Mouse (Mus musculus): ENCODE results near the gene Jmjd8.
"Not testable (repeated sequence)": the region's sequence is repeated elsewhere in the genome, so short reads cannot be mapped to it uniquely, and the experiment has no call there.

The Jmjd8 gene

DNA sequence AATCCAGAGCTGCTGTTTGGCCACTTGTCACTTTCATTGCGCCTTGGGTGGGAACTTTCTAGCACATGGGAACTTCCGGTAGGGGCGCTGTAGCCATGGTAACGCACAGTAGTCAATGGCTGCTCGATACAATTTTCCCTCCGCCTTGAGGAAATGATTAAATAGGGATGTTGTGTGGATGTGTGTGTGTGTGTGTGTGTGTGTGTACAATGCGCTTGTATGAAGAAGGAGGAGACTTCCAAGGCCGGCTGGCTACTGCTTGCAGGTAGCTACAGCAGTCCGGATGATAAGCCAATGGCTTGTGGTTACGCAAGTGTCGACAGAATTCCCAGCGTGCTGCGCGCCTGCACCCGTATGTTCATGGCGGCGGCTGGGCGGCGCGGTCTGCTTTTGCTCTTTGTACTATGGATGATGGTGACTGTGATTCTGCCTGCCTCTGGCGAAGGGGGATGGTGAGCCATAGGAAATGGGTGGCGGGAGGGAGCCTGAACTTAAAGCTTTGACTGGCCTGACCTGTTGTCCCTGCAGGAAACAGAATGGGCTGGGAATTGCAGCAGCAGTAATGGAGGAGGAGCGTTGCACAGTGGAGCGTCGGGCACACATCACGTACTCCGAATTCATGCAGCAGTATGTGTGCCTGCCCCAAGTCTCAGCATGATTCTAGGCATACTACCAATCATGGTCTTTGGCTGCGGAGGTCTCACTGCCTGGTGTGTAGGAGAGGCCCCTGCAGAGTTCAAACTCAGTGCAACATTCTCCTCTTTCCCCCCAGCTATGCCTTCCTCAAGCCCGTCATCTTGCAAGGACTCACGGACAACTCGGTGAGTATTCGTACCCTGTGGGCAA, at the start of gene Jmjd8:
Gene Jmjd8, plus strand, starts transcription at position 156 of the 846 bp plus-strand sequence.
- peak; percentile 67 for DNase-seq (ENCODE audit: low read depth)

- no peak for DNase-seq (ENCODE audit: low read depth)
Observed at GRCm38 (mm10) chr17:25781339-25781738, 47.3 kb upstream of the Jmjd8 start.

DNA sequence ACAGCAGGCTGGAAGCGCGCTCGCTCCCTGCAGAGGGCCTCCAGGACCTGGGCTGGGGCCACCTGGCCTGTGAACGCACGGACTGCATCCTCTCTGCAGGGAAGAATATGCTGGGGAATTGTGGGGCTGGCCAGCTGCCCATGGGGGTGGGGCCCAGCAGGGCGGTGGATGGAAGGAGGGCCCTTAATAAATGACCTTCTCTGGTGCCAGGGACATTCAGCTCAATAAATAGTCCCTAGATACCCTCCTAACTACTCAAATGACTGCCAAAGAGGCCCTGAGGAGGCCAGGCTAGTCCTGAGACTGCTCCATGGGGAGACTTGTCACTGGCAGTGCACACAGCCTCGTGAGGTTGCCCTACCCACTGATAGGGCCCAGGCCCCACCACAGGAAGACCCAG, 45.6 kb upstream of the Jmjd8 start:
- no peak for DNase-seq (ENCODE audit: low read depth)

- DNase-seq (ENCODE audit: low read depth), result no peak
Observed at GRCm38 (mm10) chr17:25783861-25784574, 44.6 kb upstream of the Jmjd8 start.

DNA sequence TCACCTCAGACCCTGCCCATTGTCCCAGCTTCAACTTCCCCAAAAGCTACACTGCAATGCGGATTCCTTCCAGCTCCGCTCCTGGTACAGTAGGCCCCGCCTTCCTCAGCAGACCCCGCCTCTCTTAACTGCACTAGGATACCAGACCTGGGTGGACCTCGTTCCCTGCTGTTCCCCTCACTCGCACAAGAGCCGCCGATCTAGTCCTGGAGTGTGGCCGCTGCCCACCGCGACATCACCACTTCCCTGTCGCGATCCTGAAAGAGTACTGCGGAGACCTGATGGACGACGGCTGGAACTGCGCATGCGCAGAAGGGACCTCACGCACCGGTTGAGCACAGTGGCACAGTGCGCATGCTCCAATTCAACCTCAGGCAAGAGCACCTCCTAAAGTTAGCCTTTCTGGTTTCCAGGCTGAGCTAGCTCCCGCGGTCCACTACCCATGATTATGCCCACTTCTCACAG, 43.4 kb upstream of the Jmjd8 start, which contains the start of gene Haghl:
Gene Haghl, minus strand, starts transcription at position 393 of the 465 bp plus-strand sequence.
- peak; percentile 97 for DNase-seq (ENCODE audit: low read depth)

DNA sequence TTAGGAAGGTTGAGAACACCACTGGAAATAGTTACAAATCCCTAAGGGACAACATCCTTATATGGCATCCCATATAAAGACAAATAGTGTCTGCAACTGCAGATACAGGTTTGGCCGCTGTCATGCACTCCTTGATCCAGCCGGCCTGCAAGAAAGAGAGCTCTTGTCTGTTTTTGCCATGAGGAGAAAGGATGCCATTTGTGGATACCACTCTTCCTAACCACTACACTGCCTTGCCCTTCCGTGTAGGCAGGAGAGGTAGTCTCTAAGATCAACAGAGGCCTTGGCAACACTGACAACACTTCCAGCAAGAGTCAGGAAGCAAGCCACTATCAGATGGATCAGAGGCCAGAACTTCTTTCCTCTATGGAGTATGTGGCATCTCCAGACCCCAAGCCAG, 42.4 kb upstream of the Jmjd8 start, which contains the start of gene Ccdc78:
Gene Ccdc78, plus strand, starts transcription at position 301 of the 400 bp plus-strand sequence.
- no peak for DNase-seq (ENCODE audit: low read depth)

GRCm38 (mm10) chr17:25786781-25787504, 41.7 kb upstream of the Jmjd8 start:
- no peak for DNase-seq (ENCODE audit: low read depth)

DNA sequence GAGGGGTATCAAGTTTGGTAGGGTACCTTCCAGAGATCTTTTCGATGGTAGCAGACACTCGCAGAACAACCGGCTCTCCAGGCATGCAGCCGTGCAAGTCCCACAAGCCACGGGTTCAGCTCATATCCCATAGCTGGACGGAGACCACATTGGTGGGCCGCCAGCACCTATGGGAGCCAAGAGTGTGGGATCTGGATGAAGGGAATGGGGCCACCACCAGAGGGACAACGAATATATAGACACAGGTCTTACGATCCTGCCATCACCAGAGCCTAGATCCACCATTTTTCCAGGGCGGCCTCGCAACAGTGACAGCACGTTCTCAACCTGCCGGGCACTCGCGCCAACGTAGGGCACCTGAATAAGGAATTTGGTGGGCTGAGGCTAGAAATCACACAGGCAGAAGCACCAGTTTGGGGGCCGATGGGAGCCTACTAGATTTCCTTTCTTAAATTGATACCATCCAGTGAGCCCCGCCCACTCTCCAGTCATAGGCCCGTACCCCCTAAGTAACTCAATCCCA, 37.3 kb upstream of the Jmjd8 start:
- DNase-seq (ENCODE audit: low read depth), result no peak

GRCm38 (mm10) chr17:25791843-25792527, 36.7 kb upstream of the Jmjd8 start:
- DNase-seq (ENCODE audit: low read depth), result peak; percentile 86

DNA sequence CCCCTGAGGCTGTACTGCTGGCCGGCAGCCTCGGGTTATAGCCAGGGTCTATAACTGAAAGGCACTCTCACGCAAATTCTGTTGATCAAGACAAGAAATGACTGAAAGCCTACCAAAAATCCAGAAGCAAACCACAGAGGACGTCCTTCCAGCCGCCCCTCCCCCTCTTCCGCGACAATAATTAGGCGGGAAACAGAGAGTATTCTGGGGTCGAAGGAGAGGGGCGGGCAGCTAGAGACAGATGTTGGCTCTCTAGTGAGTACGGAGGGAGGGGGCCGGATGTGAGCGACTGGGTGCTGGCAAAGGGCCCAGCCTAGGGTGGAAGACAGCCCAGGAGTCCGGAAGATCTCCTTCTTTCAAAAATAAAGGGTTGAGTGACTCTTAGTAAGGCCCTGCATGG, 36.1 kb upstream of the Jmjd8 start, which contains the start of gene Fam173a:
Gene Fam173a, minus strand, starts transcription at position 287 of the 400 bp plus-strand sequence.
- DNase-seq (ENCODE audit: low read depth), result peak; percentile 58

DNA sequence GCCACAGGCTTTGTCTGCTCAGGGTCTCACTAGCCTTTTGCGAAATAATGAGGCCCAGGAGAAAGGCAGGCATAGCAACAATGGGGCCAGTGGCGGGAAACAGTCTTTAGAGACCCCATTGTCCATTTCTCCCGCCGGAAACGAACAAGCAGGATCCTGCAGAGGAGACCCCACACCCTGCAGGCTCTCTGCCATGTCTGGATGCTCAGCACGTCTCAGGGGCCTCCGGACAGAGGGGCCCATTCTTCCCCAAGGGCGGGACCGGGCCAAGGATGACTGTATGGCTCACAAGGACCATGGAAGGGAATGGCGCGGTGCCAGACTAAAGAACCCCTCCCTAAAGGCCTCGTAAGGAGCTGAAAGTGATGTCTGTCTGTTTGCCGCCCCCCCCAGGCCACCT, 34.5 kb upstream of the Jmjd8 start:
- no peak for DNase-seq (ENCODE audit: low read depth)

DNA sequence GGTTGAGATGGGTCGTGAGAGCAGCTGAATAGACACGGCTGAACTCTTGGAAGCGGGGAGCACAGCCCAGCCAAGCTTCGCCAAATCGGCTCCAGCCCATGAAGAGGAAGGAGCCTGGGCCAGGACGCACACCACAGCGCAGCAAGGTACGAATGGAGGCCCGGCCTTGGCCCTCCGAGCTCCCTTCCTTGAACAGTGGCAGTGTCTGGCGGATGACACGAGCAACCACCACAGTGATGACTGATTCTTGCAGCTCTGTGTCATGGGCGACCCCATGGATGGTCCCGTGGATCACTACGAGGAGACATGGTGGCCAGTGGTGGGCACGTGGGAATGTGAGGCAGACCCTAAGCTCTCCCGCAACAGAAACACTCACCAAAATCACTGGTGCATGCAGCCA, 33.7 kb upstream of the Jmjd8 start:
- DNase-seq (ENCODE audit: low read depth), result no peak

DNA sequence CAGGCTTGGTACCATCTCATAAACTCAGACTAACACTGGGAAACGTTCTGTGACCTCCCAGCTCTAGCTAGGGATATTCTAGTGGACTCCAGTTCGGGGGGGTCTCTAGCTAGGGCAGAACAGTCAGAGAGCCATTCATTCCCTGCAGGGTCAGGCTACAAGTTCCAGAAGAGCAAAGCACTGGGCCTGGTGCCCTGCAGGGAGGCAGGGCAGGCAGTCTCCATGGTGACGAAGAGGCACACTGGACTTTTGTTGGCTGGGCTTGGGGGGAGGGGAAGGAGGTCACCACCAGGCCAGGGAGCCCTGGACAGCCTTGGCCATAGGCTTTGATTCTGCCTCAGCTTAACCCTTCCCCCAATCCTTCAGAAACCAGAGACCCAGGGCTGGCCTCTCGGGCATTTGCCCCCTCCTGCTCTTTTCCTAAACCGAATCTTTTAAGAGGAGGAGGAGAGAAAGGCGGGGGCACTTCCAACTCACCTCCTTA, 33.0 kb upstream of the Jmjd8 start, which contains the start of gene AC134908.4:
Gene AC134908.4, minus strand, starts transcription at position 51 of the 484 bp plus-strand sequence.
- no peak for DNase-seq (ENCODE audit: low read depth)

DNA sequence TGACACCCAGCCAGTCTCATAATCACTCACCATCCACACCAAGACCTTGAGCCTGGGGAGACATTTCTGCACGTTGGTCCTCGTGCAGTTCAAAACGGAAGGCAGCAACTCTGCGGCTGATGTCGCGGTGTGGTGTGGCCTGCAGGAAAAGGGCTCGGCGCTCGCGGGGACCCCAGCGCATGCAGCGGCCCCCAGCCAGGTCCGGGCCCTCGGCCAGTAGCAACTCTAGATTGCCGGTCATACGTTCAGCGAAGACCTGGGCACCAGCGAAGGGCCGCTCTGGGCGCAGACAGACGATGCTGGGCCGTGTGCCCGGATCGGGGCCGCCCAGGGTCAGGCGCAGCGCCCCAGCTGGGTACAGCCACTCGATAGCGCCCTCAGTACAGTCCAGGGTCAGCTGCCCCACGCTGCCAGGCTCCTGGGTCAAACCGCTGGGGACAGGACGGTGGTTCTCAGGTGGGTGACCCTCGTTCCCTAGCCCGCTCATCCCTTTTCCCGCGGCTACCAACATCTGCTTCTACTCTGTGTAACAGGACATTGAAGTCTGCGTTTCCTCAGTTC, 32.4 kb upstream of the Jmjd8 start:
- DNase-seq (ENCODE audit: low read depth), result no peak

GRCm38 (mm10) chr17:25796951-25797369, 31.7 kb upstream of the Jmjd8 start, which contains the start of gene Metrn:
Gene Metrn, minus strand, starts transcription at chr17:25797136.
- DNase-seq (ENCODE audit: low read depth), result peak; percentile 86

GRCm38 (mm10) chr17:25801029-25801428, 27.6 kb upstream of the Jmjd8 start:
- DNase-seq (ENCODE audit: low read depth), result peak; percentile 74

DNA sequence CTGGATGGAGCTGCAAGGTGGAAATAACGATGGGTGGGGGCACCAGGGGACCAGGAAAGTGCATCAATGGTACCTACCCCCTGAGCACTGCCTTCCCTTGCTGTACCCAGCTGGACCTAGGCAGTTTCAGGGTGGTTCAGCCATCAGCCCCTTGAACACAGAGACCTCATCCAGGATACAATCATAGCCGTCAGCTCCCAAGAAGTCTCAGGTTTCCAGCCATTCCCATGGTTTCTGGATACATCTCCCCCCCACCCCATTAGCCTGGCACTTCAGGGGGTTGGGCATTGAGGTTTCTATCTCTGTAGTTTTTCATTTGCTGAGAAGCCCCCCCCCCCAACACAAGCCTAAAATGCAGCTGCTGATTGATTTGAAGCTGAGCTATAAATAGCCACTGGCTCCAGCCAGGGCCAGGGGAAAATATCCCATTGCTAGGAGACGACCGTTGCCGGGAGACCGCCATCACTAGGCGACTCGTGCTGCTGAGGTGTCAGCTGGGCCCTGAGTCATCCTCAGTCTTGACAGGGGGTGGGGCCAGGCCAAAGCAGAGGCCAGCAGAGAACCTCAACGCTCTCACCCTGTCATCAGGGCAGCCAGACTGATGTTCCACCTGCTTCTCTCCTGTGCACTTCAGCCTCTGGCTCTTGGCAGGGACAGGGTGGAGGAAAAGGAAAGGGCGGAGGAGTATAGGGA, 25.7 kb upstream of the Jmjd8 start:
- no peak for DNase-seq (ENCODE audit: low read depth)

DNA sequence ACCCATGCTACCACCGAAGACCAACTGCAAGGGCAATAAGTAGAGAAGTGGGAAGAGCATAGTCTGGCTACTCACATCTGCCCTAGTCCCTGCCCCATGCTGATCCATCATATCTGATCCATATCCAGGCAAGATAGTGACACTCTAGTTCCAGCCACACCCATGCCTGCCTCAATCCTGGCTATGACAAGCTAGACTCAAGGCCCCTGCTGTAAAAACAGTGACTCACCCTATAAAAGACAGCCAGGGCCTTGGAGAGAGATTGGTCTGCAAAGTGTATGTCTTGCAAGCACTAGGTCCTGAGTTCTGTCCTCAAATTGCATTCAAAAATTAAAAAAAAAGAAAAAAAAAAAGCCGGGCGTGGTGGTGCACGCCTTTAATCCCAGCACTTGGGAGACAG, 22.2 kb upstream of the Jmjd8 start:
- DNase-seq (ENCODE audit: low read depth), result no peak

DNA sequence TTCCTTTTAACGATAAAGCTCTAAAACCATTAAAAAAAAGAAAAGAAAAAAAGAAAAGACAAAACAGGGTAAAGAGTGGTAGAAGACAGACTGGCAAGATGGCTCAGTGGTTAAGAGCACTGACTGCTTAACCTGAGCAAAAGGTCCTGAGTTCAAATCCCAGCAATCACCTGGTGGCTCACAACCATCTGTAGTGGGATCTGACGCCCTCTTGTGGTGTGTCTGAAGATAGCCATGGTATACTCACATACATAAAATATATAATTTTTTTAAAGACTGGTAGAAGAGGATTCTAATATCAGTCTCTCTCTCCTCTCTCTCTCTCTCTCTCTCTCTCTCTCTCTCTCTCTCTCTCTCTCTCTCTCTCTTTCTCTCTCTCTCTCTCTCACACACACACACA, 21.2 kb upstream of the Jmjd8 start:
- DNase-seq (ENCODE audit: low read depth), result not testable (repeated sequence)

DNA sequence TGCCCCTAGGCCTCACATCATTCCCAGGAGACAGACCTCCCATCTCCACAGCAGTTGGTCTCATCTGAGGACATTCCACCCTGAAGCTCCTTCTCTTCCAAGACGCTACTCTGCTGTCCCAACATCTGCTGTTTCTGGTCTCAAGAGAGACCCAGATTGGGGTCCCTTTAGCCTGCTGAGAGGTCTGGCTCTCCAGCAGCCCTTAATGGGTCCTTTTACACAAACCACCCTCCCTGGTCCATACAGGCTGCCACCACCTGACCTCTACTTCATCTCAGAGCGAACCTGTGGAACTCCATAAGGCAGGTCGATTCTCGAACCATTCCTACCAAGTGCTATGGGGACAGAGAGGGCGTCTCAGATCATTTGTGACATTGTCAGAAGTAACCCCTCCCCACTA, 20.6 kb upstream of the Jmjd8 start:
- no peak for DNase-seq (ENCODE audit: low read depth)

Measured in c-Kit-positive CD71-negative TER-119-negative erythroid progenitor cells, embryonic 14.5 days (primary cell).